ENCODE assay signal across 10 mouse cellular contexts in the genomic region with DNA sequence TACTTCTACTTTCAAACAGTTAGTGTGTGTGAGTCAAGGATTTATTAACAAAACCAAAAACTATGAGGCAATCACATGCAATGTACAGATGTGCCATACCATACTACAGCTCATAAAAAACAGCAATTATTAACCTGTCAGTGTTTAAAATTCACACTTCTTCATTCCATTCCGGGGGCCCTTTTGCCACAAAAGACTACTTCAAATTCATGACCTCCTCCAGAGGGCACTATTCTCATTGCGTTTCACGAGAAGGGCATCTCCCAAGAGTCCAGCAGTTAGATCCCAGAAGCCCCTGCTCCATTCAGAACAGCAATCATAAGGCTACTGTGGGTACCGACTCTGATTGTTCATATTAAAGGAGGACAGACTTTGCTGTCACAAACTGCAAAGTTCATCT.
DNase-seq lines count a peak whose midpoint lies in the region; ATAC-seq and TF ChIP-seq lines count a peak whose summit lies in the region.
"Had no signal": no experiment of that assay in that cellular context is flagged by ENCODE, and none has a peak within 500 bp of the region (broad histone marks: within the 10 kb centered on the region; RNA-seq: fewer than 3 reads in every experiment).

No protein-coding gene starts in this region.

- H3K9me3 ChIP-seq in heart, postnatal 0 days (replicated peaks; ENCODE audit: control insufficient read depth, low read length), result no peaks in the 10 kb centered on the region
- no peaks in the 10 kb centered on the region for H3K9me3 ChIP-seq in heart, embryonic 11.5 days (replicated peaks; ENCODE audit: control insufficient read depth, low read length)
- no peaks in the 10 kb centered on the region for H3K9me3 ChIP-seq in lung, embryonic 16.5 days (ENCODE audit: control insufficient read depth, low read length)
- H3K9me3 ChIP-seq: embryonic facial prominence, embryonic 13.5 days had no signal

- no peak overlapping the region for H3K4me2 ChIP-seq in heart, postnatal 0 days (ENCODE audit: low read depth, low read length)
- H3K4me2 ChIP-seq in heart, embryonic 11.5 days, result no peak overlapping the region
- no peak overlapping the region for H3K4me2 ChIP-seq in lung, embryonic 16.5 days (ENCODE audit: low read depth, low read length)
- H3K4me2 ChIP-seq: embryonic facial prominence, embryonic 13.5 days had no signal

- H3K27ac ChIP-seq in heart, postnatal 0 days (ENCODE audit: low read depth), result no peak overlapping the region
- H3K27ac ChIP-seq in heart, embryonic 11.5 days (ENCODE audit: low read depth, low read length), result no peak overlapping the region
- H3K27ac ChIP-seq in lung, embryonic 16.5 days (ENCODE audit: low read length), result no peak overlapping the region
- H3K27ac ChIP-seq: embryonic facial prominence, embryonic 13.5 days; liver, embryonic 14.5 days had no signal

- no peak for DNase-seq in heart, postnatal 0 days (ENCODE audit: low spot score)
- no peak for DNase-seq in lung, adult 18-20 months
- DNase-seq in embryo, embryonic 9.5 days (ENCODE audit: extremely low spot score), result peak; percentile 19
- DNase-seq in thymus, postnatal 14 days, result no peak
- no peak for DNase-seq in urinary bladder, postnatal 14 days (ENCODE audit: low spot score)

- 29% methylated on average over 4 of the region's 4 CpGs for WGBS in heart, postnatal 0 days
- WGBS in heart, embryonic 11.5 days (ENCODE audit: insufficient replicate concordance), result 36% methylated on average over 4 of the region's 4 CpGs
- WGBS in lung, embryonic 16.5 days, result 19% methylated on average over 4 of the region's 4 CpGs

- H3K36me3 ChIP-seq in heart, postnatal 0 days (replicated peaks; ENCODE audit: control insufficient read depth, insufficient read depth, low read length), result no peaks in the 10 kb centered on the region
- H3K36me3 ChIP-seq in heart, embryonic 11.5 days (ENCODE audit: control insufficient read depth, insufficient read depth, low read length), result no peaks in the 10 kb centered on the region
- no peaks in the 10 kb centered on the region for H3K36me3 ChIP-seq in lung, embryonic 16.5 days (ENCODE audit: control insufficient read depth, insufficient read depth, low read length)
- H3K36me3 ChIP-seq: embryonic facial prominence, embryonic 13.5 days had no signal

- H3K4me1 ChIP-seq in heart, postnatal 0 days (ENCODE audit: control insufficient read depth, insufficient read depth), result peaks cover 4% of the 10 kb centered on the region; the same call in 1 of the 2 replicates
- peaks cover 2% of the 10 kb centered on the region; the same call in 1 of the 2 replicates for H3K4me1 ChIP-seq in heart, embryonic 11.5 days (ENCODE audit: control insufficient read depth, insufficient read depth, low read length)
- H3K4me1 ChIP-seq in lung, embryonic 16.5 days (replicated peaks; ENCODE audit: control insufficient read depth, insufficient read depth, low read length), result peaks cover 4% of the 10 kb centered on the region; the same call in 1 of the 2 replicates

- H3K27me3 ChIP-seq in heart, postnatal 0 days (ENCODE audit: control insufficient read depth, insufficient read depth, low read length), result no peaks in the 10 kb centered on the region
- H3K27me3 ChIP-seq in heart, embryonic 11.5 days (ENCODE audit: control insufficient read depth, insufficient read depth, low read length), result no peaks in the 10 kb centered on the region
- no peaks in the 10 kb centered on the region for H3K27me3 ChIP-seq in lung, embryonic 16.5 days (ENCODE audit: control insufficient read depth, insufficient read depth, low read depth, low read length)

- no peak for TF ChIP-seq EP300 in heart, postnatal 0 days (IDR thresholded peaks at IDR 0.05; ENCODE audit: low read depth)

- ATAC-seq in heart, postnatal 0 days (ENCODE audit: insufficient read depth, low read depth), result no peak
- no peak for ATAC-seq in heart, embryonic 11.5 days (replicated peaks; ENCODE audit: insufficient number of reproducible peaks, low FRiP score, low TSS enrichment)
- peak; percentile 76 for ATAC-seq in lung, embryonic 16.5 days (ENCODE audit: low read depth)
- ATAC-seq in inflammation-experienced regulatory T-cells, adult 6 months, result no peak

- peak; percentile 36 for TF ChIP-seq CTCF in heart, postnatal 0 days (IDR thresholded peaks at IDR 0.05; ENCODE audit: low read depth)

- H3K9ac ChIP-seq in heart, postnatal 0 days (replicated peaks; ENCODE audit: low read depth, low read length), result no peak overlapping the region
- no peak overlapping the region for H3K9ac ChIP-seq in heart, embryonic 11.5 days (ENCODE audit: low read depth, low read length)
- H3K9ac ChIP-seq in lung, embryonic 16.5 days (ENCODE audit: low read length), result no peak overlapping the region
- H3K9ac ChIP-seq: embryonic facial prominence, embryonic 13.5 days; liver, embryonic 14.5 days had no signal

- no peak overlapping the region for H3K4me3 ChIP-seq in heart, postnatal 0 days (ENCODE audit: low read depth, low read length)
- H3K4me3 ChIP-seq in heart, embryonic 11.5 days (ENCODE audit: low read depth, low read length), result no peak overlapping the region
- no peak overlapping the region for H3K4me3 ChIP-seq in lung, embryonic 16.5 days (ENCODE audit: low read length)
- H3K4me3 ChIP-seq: embryonic facial prominence, embryonic 13.5 days had no signal
